ENCODE assay signal across 9 mouse cellular contexts in the genomic region with DNA sequence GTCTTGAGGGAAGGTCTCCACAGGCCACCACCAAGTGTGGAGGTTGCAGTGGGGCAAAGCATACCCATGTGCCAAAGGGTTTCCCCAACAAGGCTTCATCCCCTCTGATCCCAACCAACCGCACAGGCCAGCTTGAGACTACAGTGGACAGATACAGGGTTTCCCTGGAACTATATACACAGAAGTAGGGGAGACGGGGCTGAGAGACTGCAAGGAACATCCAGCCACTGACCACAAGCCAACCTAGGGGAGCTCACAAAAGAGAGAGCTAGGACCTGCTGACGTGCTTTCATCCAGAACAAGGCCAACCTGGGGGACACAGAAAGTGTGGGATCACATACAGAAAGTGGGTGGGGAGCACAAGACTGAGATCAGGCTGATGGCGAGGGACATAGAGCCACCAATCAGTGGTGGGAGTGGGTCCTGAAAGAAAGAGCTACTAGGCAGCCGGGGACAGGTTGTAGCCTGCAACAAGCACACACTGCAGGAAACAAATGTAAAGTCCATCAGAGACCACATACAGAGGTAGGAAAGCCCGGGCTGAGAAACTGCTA. TPM values are rescaled to one million over a fixed set of nuclear protein-coding genes. Genes with fewer than 3 reads are reported as not detected.
DNase-seq lines count a peak whose midpoint lies in the region; ATAC-seq and TF ChIP-seq lines count a peak whose summit lies in the region.
"Had no signal": no experiment of that assay in that cellular context is flagged by ENCODE, and none has a peak within 500 bp of the region (broad histone marks: within the 10 kb centered on the region; RNA-seq: fewer than 3 reads in every experiment).

No protein-coding gene starts in this region.

- 19% methylated on average over 6 of the region's 6 CpGs for WGBS in heart, embryonic 13.5 days
- WGBS in forebrain, embryonic 15.5 days: 12% methylated on average over 6 of the region's 6 CpGs
- WGBS in liver, embryonic 16.5 days (ENCODE audit: insufficient replicate concordance): 7% methylated on average over 6 of the region's 6 CpGs

- H3K4me2 ChIP-seq in heart, embryonic 13.5 days: peak overlapping the region; percentile 97
- peak overlapping the region; percentile 69 for H3K4me2 ChIP-seq in forebrain, embryonic 15.5 days (replicated peaks)
- H3K4me2 ChIP-seq in liver, embryonic 16.5 days (ENCODE audit: low read depth, low read length): peak overlapping the region; percentile 80

- H3K27ac ChIP-seq in heart, embryonic 13.5 days (replicated peaks): peak overlapping the region; percentile 100
- H3K27ac ChIP-seq in ES-E14 (ENCODE audit: insufficient read depth, low read depth, low read length, poor library complexity, severe bottlenecking): no peak overlapping the region
- peak overlapping the region; percentile 94 for H3K27ac ChIP-seq in forebrain, embryonic 15.5 days (replicated peaks)
- peak overlapping the region; percentile 100 for H3K27ac ChIP-seq in liver, embryonic 16.5 days (ENCODE audit: low read length)

- no peaks in the 10 kb centered on the region for H3K9me3 ChIP-seq in heart, embryonic 13.5 days
- no peaks in the 10 kb centered on the region for H3K9me3 ChIP-seq in ES-E14 (ENCODE audit: control insufficient read depth, insufficient read depth, low read depth, low read length)
- no peaks in the 10 kb centered on the region for H3K9me3 ChIP-seq in forebrain, embryonic 15.5 days
- no peaks in the 10 kb centered on the region for H3K9me3 ChIP-seq in liver, embryonic 16.5 days (replicated peaks; ENCODE audit: control insufficient read depth, low read length)

- in situ Hi-C loops in ES-E14 (cut with MboI; ENCODE audit: low sequenced_read_pairs in 2 of 2, unreplicated experiment in 2 of 2): no loop called here

- peaks cover 39% of the 10 kb centered on the region for H3K36me3 ChIP-seq in heart, embryonic 13.5 days
- peaks cover 18% of the 10 kb centered on the region for H3K36me3 ChIP-seq in ES-E14 (ENCODE audit: control insufficient read depth, insufficient read depth, low read length, poor library complexity, severe bottlenecking)
- H3K36me3 ChIP-seq in forebrain, embryonic 15.5 days: peaks cover 20% of the 10 kb centered on the region
- peaks cover 21% of the 10 kb centered on the region for H3K36me3 ChIP-seq in liver, embryonic 16.5 days (ENCODE audit: control insufficient read depth, insufficient read depth)

- DNase-seq in heart, adult 9 months (ENCODE audit: low spot score in 2 of 2): no peak
- DNase-seq in ES-E14 (ENCODE audit: low read depth, low spot score): no peak
- no peak for DNase-seq in cerebellum, adult 18-20 months
- DNase-seq in gastrocnemius, adult 8-10 months (ENCODE audit: low spot score in 2 of 2): no peak

- H3K4me1 ChIP-seq in heart, embryonic 13.5 days: peaks cover 80% of the 10 kb centered on the region
- H3K4me1 ChIP-seq in ES-E14 (ENCODE audit: control insufficient read depth in 2 of 2, insufficient read depth in 2 of 2, low read length in 2 of 2, poor library complexity in 1 of 2): peaks cover 9 to 31% of the 10 kb centered on the region in 2 experiments
- H3K4me1 ChIP-seq in forebrain, embryonic 15.5 days: peaks cover 66% of the 10 kb centered on the region
- H3K4me1 ChIP-seq in liver, embryonic 16.5 days (ENCODE audit: control insufficient read depth, low read depth, low read length): peaks cover 65% of the 10 kb centered on the region

- no peak for ATAC-seq in heart, embryonic 13.5 days (ENCODE audit: extremely low read depth, insufficient number of reproducible peaks, low FRiP score, low TSS enrichment)
- no peak for ATAC-seq in forebrain, embryonic 15.5 days (replicated peaks)
- ATAC-seq in liver, embryonic 16.5 days (ENCODE audit: low read depth): no peak
- ATAC-seq in monocyte, adult 5-6 weeks (replicated peaks; ENCODE audit: insufficient number of reproducible peaks, low FRiP score, low TSS enrichment, poor library complexity, severe bottlenecking): no peak
- ATAC-seq: Patski had no signal

- H3K4me3 ChIP-seq in heart, embryonic 13.5 days: peak overlapping the region; percentile 100
- H3K4me3 ChIP-seq in ES-E14 (ENCODE audit: insufficient read depth in 1 of 2, low read depth in 1 of 2, low read length in 2 of 2, poor library complexity in 1 of 2, severe bottlenecking in 1 of 2): peak overlapping the region; percentile 86 to 92
- H3K4me3 ChIP-seq in forebrain, embryonic 15.5 days: peak overlapping the region; percentile 93
- peak overlapping the region; percentile 93 for H3K4me3 ChIP-seq in liver, embryonic 16.5 days (ENCODE audit: low read depth, low read length)

- no peaks in the 10 kb centered on the region for H3K27me3 ChIP-seq in heart, embryonic 13.5 days (replicated peaks)
- no peaks in the 10 kb centered on the region for H3K27me3 ChIP-seq in forebrain, embryonic 15.5 days
- no peaks in the 10 kb centered on the region for H3K27me3 ChIP-seq in liver, embryonic 16.5 days (ENCODE audit: control insufficient read depth, insufficient read depth, low read depth, low read length)
- H3K27me3 ChIP-seq: Patski had no signal

- H3K9ac ChIP-seq in heart, embryonic 13.5 days: peak overlapping the region; percentile 100
- peak overlapping the region; percentile 81 for H3K9ac ChIP-seq in ES-E14 (ENCODE audit: insufficient read depth, low read depth, low read length, poor library complexity, severe bottlenecking)
- H3K9ac ChIP-seq in forebrain, embryonic 15.5 days (replicated peaks): peak overlapping the region; percentile 96
- H3K9ac ChIP-seq in liver, embryonic 16.5 days (ENCODE audit: low read depth, low read length): peak overlapping the region; percentile 97

TF ChIP-seq in ES-E14, 5 proteins besides CTCF, POLR2A, EP300 and RAD21:
- TF ChIP-seq HCFC1 (IDR thresholded peaks at IDR 0.05; ENCODE audit: borderline replicate concordance, insufficient read depth, low read length) (no peak), ZNF384 (IDR thresholded peaks at IDR 0.05; ENCODE audit: low read depth, low read length) (no peak), MAFK (IDR thresholded peaks at IDR 0.05; ENCODE audit: insufficient read depth, low read depth, low read length) (no peak), CHD2 (IDR thresholded peaks at IDR 0.05; ENCODE audit: low read depth, low read length) (no peak), ZC3H11A (IDR thresholded peaks at IDR 0.05; ENCODE audit: borderline replicate concordance, low read depth, low read length) (no peak)

RNA-seq across cellular contexts. Expression of a gene that starts 3.0 kb away (rescaled TPM):
- 78.2 and 78.7 TPM in 2 replicates for polyA plus RNA-seq in heart, embryonic 13.5 days (2015; fragmentation: Nextera tagmentation; extraction: Ambion mirVana)
- 33.6 and 40.7 TPM in 2 replicates for total RNA-seq in ES-E14 (2012; rRNA removed)
- 60.9 and 64.8 TPM in 2 replicates for polyA plus RNA-seq in forebrain, embryonic 15.5 days (2015; fragmentation: Nextera tagmentation; extraction: Ambion mirVana)
- 41.5 and 54.4 TPM in 2 replicates for polyA plus RNA-seq in liver, embryonic 16.5 days (2015; fragmentation: Nextera tagmentation; extraction: Ambion mirVana)
- 56.7 to 115 TPM (median 94.0 TPM) in 3 replicates for total RNA-seq in monocyte, adult 5-6 weeks (2017)
- 100 to 1,000 TPM; 226 to 292 (median 253) TPM for total RNA-seq in gastrocnemius, adult 8-10 months (2022)

RNA-seq across cellular contexts. Expression of a gene that starts 18.1 kb away (rescaled TPM):
- polyA plus RNA-seq in heart, embryonic 13.5 days (2015; fragmentation: Nextera tagmentation; extraction: Ambion mirVana): 50.9 and 53.7 TPM in 2 replicates
- total RNA-seq in ES-E14 (2012; rRNA removed): 45.7 and 64.7 TPM in 2 replicates
- polyA plus RNA-seq in forebrain, embryonic 15.5 days (2015; fragmentation: Nextera tagmentation; extraction: Ambion mirVana): 83.4 and 87.5 TPM in 2 replicates
- 2.8 and 5.1 TPM in 2 replicates for polyA plus RNA-seq in liver, embryonic 16.5 days (2015; fragmentation: Nextera tagmentation; extraction: Ambion mirVana)
- 14.6 to 23.9 TPM (median 23.1 TPM) in 3 replicates for total RNA-seq in monocyte, adult 5-6 weeks (2017)
- 10 to 100 TPM; 36.7 to 40.7 (median 39.7) TPM for total RNA-seq in gastrocnemius, adult 8-10 months (2022)

RNA-seq across cellular contexts. Expression of a gene that starts 26.8 kb away (rescaled TPM):
- polyA plus RNA-seq in heart, embryonic 13.5 days (2015; fragmentation: Nextera tagmentation; extraction: Ambion mirVana): 26.0 and 27.2 TPM in 2 replicates
- 18.8 and 29.2 TPM in 2 replicates for total RNA-seq in ES-E14 (2012; rRNA removed)
- polyA plus RNA-seq in forebrain, embryonic 15.5 days (2015; fragmentation: Nextera tagmentation; extraction: Ambion mirVana): 52.6 and 55.1 TPM in 2 replicates
- polyA plus RNA-seq in liver, embryonic 16.5 days (2015; fragmentation: Nextera tagmentation; extraction: Ambion mirVana): 26.1 and 27.4 TPM in 2 replicates
- 57.4 to 129 TPM (median 87.2 TPM) in 3 replicates for total RNA-seq in monocyte, adult 5-6 weeks (2017)
- total RNA-seq in gastrocnemius, adult 8-10 months (2022): 1 to 10 TPM; 2.6 to 3.6 (median 3.4) TPM

RNA-seq across cellular contexts. Expression of a gene that starts 27.1 kb away (rescaled TPM):
- polyA plus RNA-seq in heart, embryonic 13.5 days (2015; fragmentation: Nextera tagmentation; extraction: Ambion mirVana): 12.7 and 13.5 TPM in 2 replicates
- total RNA-seq in ES-E14 (2012; rRNA removed): 8.9 and 13.9 TPM in 2 replicates
- 33.4 and 35.2 TPM in 2 replicates for polyA plus RNA-seq in forebrain, embryonic 15.5 days (2015; fragmentation: Nextera tagmentation; extraction: Ambion mirVana)
- 9.3 and 10.4 TPM in 2 replicates for polyA plus RNA-seq in liver, embryonic 16.5 days (2015; fragmentation: Nextera tagmentation; extraction: Ambion mirVana)
- 10.6 to 17.9 TPM (median 17.1 TPM) in 3 replicates for total RNA-seq in monocyte, adult 5-6 weeks (2017)
- total RNA-seq in gastrocnemius, adult 8-10 months (2022): 1 to 10 TPM; 1.0 to 3.1 (median 2.7) TPM

RNA-seq across cellular contexts. Expression of a gene that starts 52.3 kb away (rescaled TPM):
- polyA plus RNA-seq in heart, embryonic 13.5 days (2015; fragmentation: Nextera tagmentation; extraction: Ambion mirVana): 87.5 and 89.0 TPM in 2 replicates
- 138 and 167 TPM in 2 replicates for total RNA-seq in ES-E14 (2012; rRNA removed)
- polyA plus RNA-seq in forebrain, embryonic 15.5 days (2015; fragmentation: Nextera tagmentation; extraction: Ambion mirVana): 117 and 126 TPM in 2 replicates
- 5.0 and 9.8 TPM in 2 replicates for polyA plus RNA-seq in liver, embryonic 16.5 days (2015; fragmentation: Nextera tagmentation; extraction: Ambion mirVana)
- 174 to 193 TPM (median 192 TPM) in 3 replicates for total RNA-seq in monocyte, adult 5-6 weeks (2017)
- total RNA-seq in gastrocnemius, adult 8-10 months (2022): 100 to 1,000 TPM; 124 to 147 (median 144) TPM
